Mouse (Mus musculus): ENCODE measurements at regions not wholly inside any gene's neighbourhood (a gene's known extent, or its start where the extent isn't known, plus 50 kb on each side); places are given as distances from the start of the nearest gene placed in this dataset.

DNA sequence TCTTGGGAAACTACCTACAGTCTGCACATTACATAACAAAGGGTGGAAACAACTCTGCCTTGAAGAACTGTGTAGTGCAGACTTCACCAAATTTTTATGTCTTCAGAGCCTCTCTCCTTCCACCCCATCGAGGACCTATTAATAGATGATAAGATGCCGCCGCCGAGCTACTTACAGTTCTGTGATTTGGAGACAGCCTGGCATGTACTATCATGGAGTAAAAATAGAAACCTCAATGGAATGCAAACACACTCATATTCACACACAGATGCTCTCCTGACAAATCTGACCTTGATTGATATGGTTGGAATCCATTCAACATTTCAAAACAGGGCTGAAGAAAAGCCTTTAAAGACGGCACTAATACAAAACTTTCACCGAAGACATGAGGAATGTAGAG lies 92.7 kb upstream of the Cdh13 start:
- TF ChIP-seq MYOG (IDR thresholded peaks at IDR 0.05; ENCODE audit: control insufficient read depth in 1 of 3, insufficient read depth in 1 of 3, insufficient read length in 2 of 3, low read depth in 2 of 3) (no peak), E2F4 (IDR thresholded peaks at IDR 0.05; ENCODE audit: insufficient read depth) (no peak), POLR2AphosphoS2 (IDR thresholded peaks at IDR 0.05; ENCODE audit: insufficient read length, low read depth) (no peak), USF1 (IDR thresholded peaks at IDR 0.05; ENCODE audit: low read depth) (no peak), POLR2A (IDR thresholded peaks at IDR 0.05; ENCODE audit: insufficient read length, low read depth) (no peak), TCF12 (IDR thresholded peaks at IDR 0.05; ENCODE audit: insufficient read depth, poor library complexity, severe bottlenecking) (no peak)

Data from myocyte (in vitro differentiated cells).